Mouse (Mus musculus) heart, embryonic 10.5 days (tissue): ENCODE measurements around the gene Itpkb. TPM values are rescaled to one million over a fixed set of nuclear protein-coding genes. Genes with fewer than 3 reads are reported as not detected.

ENCODE experiments used
- DNase-seq: peaks from one replicate; pipeline ENCODE4 v3.0.0-alpha.2; 2017; ENCODE audit warnings: low spot score
- H3K27ac ChIP-seq: fragments of 300-500 bp; sonication (generic); 2 replicates; pipeline ENCODE4 v1.5.1; 2016; ENCODE audit warnings: mild to moderate bottlenecking
- H3K27me3 ChIP-seq: fragments of 300-500 bp; sonication (generic); 2 replicates; pipeline ENCODE4 v1.6.1; 2016; ENCODE audit warnings: mild to moderate bottlenecking; ENCODE audit not compliant: poor library complexity, insufficient read depth, severe bottlenecking
- H3K36me3 ChIP-seq: fragments of 300-500 bp; sonication (generic); 2 replicates; pipeline ENCODE4 v1.6.1; 2016; ENCODE audit warnings: mild to moderate bottlenecking, moderate library complexity
- H3K4me1 ChIP-seq: fragments of 300-500 bp; sonication (generic); 2 replicates; pipeline ENCODE4 v1.6.1; 2016; ENCODE audit warnings: mild to moderate bottlenecking
- H3K4me3 ChIP-seq: fragments of 300-500 bp; sonication (generic); 2 replicates; pipeline ENCODE4 v1.5.1; 2016; ENCODE audit warnings: mild to moderate bottlenecking, moderate library complexity
- H3K9me3 ChIP-seq: fragments of 300-500 bp; sonication (generic); 2 replicates; pipeline ENCODE4 v1.6.1; 2016; ENCODE audit warnings: mild to moderate bottlenecking, moderate library complexity
- WGBS: fragments of 180-500 bp; shearing (Covaris S2); methylation state at CpG from one replicate; pipeline ENCODE4 v1.1.7; 2016; 5-methylcytosine and 5-hydroxymethylcytosine counted together
- polyA plus RNA-seq: library from polyadenylated mRNA; unstranded; fragments of >200 nt; fragmentation: Nextera tagmentation; extraction: Ambion mirVana; gene quantifications from 2 replicates; pipeline ENCODE4 v1.2.1, GENCODE M21; 2016

The Itpkb gene
- polyA plus RNA-seq, 1 experiment from 2014 or later, result 4.6 TPM

- peaks cover 46% of the 10 kb centered on the region for H3K4me1 ChIP-seq
- peaks cover 10% of the 10 kb centered on the region; the same call in 1 of the 2 replicates for H3K36me3 ChIP-seq
- no peaks in the 10 kb centered on the region for H3K9me3 ChIP-seq
- 81% methylated on average over 6 of the region's 6 CpGs for WGBS
- no peak for DNase-seq
- H3K27ac ChIP-seq, result no peak overlapping the region
- no peak overlapping the region for H3K4me3 ChIP-seq
- peaks cover 63% of the 10 kb centered on the region for H3K27me3 ChIP-seq
Observed at GRCm38 (mm10) chr1:180334541-180334940, 4.3 kb downstream of the Itpkb start.

DNA sequence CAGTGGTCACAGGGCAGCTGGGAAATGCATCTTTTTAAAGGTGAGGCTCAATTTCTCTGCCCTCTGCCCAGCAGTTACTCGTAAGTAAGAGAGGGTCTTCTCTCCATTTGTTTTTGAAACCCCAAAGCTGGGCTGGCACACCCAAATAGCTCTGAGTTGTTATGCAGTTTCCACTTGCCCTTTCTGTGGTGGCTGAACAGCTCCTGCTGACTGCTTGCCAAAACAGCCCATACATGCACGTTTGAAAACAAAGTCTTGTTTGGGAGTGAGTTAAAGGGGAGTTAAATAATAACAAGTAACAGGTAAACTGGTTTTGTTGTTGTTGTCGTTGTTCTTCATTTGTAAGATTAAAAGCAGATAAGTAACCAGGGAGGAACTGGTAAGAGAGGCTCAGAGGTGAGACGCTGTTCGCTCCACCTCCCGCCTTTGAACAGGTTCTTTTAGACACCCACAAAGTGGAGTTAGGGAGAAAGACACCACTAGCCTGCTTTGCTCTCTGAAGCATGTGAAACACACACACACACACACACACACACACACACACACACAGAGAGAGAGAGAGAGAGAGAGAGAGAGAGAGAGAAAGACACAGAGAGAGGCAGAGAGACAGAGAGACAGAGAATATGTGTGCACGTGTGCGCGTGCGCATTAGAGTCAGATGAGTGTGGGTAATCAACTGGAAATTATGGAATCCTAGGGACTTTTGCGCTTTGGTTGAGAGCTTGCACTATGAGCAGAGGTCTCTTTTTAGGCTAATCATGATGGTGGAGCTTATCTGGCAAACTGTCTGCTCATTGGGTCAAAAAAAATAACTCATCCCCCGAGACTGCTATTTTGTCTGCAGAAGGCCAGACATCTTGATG, 5.5 kb downstream of the Itpkb start:
- DNase-seq, result no peak
- Histone ChIP-seq H3K9me3 (no peaks in the 10 kb centered on the region), H3K4me1 (peaks cover 41% of the 10 kb centered on the region), H3K27me3 (peaks cover 67% of the 10 kb centered on the region), H3K4me3 (no peak overlapping the region), H3K27ac (no peak overlapping the region), H3K36me3 (peaks cover 10% of the 10 kb centered on the region; the same call in 1 of the 2 replicates)
- 75% methylated on average over 12 of the region's 12 CpGs for WGBS

- no peak overlapping the region for H3K4me3 ChIP-seq
- 72% methylated on average over 8 of the region's 8 CpGs for WGBS
- peaks cover 46% of the 10 kb centered on the region for H3K27me3 ChIP-seq
- H3K4me1 ChIP-seq, result peaks cover 16% of the 10 kb centered on the region
- H3K27ac ChIP-seq, result no peak overlapping the region
- peaks cover 10% of the 10 kb centered on the region; the same call in 1 of the 2 replicates for H3K36me3 ChIP-seq
- DNase-seq, result no peak
- no peaks in the 10 kb centered on the region for H3K9me3 ChIP-seq
Observed at GRCm38 (mm10) chr1:180338358-180338757, 8.1 kb downstream of the Itpkb start.

GRCm38 (mm10) chr1:180339143-180339542, 8.9 kb downstream of the Itpkb start:
- H3K27ac ChIP-seq, result no peak overlapping the region
- peaks cover 16% of the 10 kb centered on the region for H3K4me1 ChIP-seq
- WGBS, result 84% methylated on average over 5 of the region's 5 CpGs

DNA sequence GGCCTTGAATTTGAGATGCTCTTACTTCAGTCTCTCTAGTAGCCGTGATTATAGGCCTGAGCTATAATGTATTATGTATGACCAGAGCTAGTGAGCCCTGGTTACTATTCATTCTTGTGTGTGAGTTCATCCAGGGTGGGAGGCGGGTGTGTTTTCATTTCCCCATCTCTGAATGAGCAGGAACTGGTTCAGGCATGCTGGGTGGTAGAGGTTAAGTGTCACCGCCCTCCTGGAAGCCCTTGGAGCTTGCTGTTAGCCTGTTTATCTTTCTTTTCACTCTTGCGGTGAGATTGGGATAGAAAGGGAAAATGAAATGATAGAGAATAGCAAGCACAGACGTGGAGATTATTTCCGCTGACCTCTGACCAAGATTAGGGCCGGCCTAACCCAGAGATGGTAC, 12.7 kb downstream of the Itpkb start:
- WGBS, result 79% methylated on average over 7 of the region's 7 CpGs
- no peaks in the 10 kb centered on the region for H3K9me3 ChIP-seq

More at GRCm38 (mm10) chr1:180339143-180339542, 8.9 kb downstream of the Itpkb start:
- no peak for DNase-seq
- Histone ChIP-seq H3K9me3 (no peaks in the 10 kb centered on the region), H3K4me3 (no peak overlapping the region), H3K36me3 (0 out of 2 replicates have a peak, but pooled peaks cover 3% of the 10 kb centered on the region), H3K27me3 (peaks cover 39% of the 10 kb centered on the region)

GRCm38 (mm10) chr1:180343434-180344210, 13.3 kb downstream of the Itpkb start:
- Histone ChIP-seq H3K27me3 (peaks cover 28% of the 10 kb centered on the region), H3K4me1 (peaks cover 32% of the 10 kb centered on the region), H3K4me3 (no peak overlapping the region), H3K9me3 (no peaks in the 10 kb centered on the region), H3K27ac (no peak overlapping the region), H3K36me3 (no peaks in the 10 kb centered on the region)
- WGBS, result 25% methylated on average over 8 of the region's 8 CpGs
- DNase-seq, result no peak

More for the DNA sequence above, 12.7 kb downstream of the Itpkb start:
- Histone ChIP-seq H3K36me3 (no peaks in the 10 kb centered on the region), H3K27me3 (peaks cover 28% of the 10 kb centered on the region), H3K27ac (no peak overlapping the region), H3K4me1 (peaks cover 25% of the 10 kb centered on the region), H3K4me3 (no peak overlapping the region)
- no peak for DNase-seq

DNA sequence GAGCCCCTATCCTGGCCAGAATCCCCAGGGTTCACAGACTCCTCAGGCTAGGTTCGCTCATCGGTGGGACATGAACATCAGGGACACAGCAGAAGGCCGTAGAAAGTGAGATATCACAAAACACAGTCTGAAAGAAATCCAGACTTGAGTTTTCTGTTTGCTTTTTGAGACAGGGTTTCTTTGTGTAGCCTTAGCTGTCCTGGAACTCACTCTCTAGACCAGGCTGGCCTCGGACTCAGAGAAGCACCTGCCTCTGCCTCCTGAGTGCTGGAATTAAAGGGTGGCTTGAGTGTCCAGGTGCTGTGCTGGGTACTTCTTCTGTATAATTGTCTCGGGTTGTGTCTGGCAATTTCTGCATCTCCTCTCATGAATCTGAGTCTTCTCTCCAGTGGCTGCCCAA, 14.8 kb downstream of the Itpkb start:
- no peaks in the 10 kb centered on the region for H3K9me3 ChIP-seq
- WGBS, result 86% methylated on average over 5 of the region's 5 CpGs
- H3K4me3 ChIP-seq, result no peak overlapping the region
- DNase-seq, result no peak
- no peak overlapping the region for H3K27ac ChIP-seq
- no peaks in the 10 kb centered on the region for H3K36me3 ChIP-seq
- peaks cover 39% of the 10 kb centered on the region for H3K4me1 ChIP-seq
- peaks cover 28% of the 10 kb centered on the region for H3K27me3 ChIP-seq

- Histone ChIP-seq H3K4me3 (no peak overlapping the region), H3K36me3 (no peaks in the 10 kb centered on the region), H3K9me3 (no peaks in the 10 kb centered on the region), H3K27ac (no peak overlapping the region; the same call in 1 of the 2 replicates), H3K4me1 (peaks cover 54% of the 10 kb centered on the region), H3K27me3 (peaks cover 19% of the 10 kb centered on the region)
- WGBS, result 80% methylated on average over 4 of the region's 4 CpGs
- DNase-seq, result no peak
Observed at GRCm38 (mm10) chr1:180347059-180347458, 16.8 kb downstream of the Itpkb start.

GRCm38 (mm10) chr1:180347907-180348306, 17.6 kb downstream of the Itpkb start:
- DNase-seq, result no peak
- Histone ChIP-seq H3K4me3 (no peak overlapping the region), H3K27ac (no peak overlapping the region), H3K27me3 (peaks cover 19% of the 10 kb centered on the region), H3K4me1 (peaks cover 62% of the 10 kb centered on the region), H3K36me3 (no peaks in the 10 kb centered on the region), H3K9me3 (no peaks in the 10 kb centered on the region)
- WGBS, result 83% methylated on average over 6 of the region's 6 CpGs

GRCm38 (mm10) chr1:180349090-180349489, 18.8 kb downstream of the Itpkb start:
- no peaks in the 10 kb centered on the region for H3K9me3 ChIP-seq
- H3K27ac ChIP-seq, result no peak overlapping the region
- H3K4me3 ChIP-seq, result no peak overlapping the region
- H3K4me1 ChIP-seq, result peaks cover 65% of the 10 kb centered on the region
- peaks cover 19% of the 10 kb centered on the region for H3K27me3 ChIP-seq
- DNase-seq, result no peak
- H3K36me3 ChIP-seq, result no peaks in the 10 kb centered on the region

DNA sequence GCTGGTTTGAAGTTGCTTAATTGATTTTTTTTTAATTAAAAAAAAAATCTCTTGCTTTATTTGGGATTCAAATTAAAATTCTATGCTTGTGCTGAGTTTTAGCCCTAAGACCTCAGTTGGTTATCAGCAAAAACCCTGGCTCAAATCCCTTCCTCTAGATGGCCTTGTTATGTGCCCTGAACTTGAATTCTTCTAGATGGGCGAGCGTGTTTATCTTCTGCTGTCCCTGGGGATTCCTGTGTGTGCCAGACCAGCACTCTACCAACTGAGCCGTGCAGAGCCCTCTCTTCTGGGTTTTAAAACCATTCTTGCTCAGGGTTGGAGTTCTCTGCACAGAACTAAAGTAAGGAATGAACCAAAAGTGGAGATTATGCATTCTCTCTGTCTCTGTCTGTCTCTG, 22.0 kb downstream of the Itpkb start:
- no peaks in the 10 kb centered on the region for H3K36me3 ChIP-seq
- no peak for DNase-seq
- no peaks in the 10 kb centered on the region for H3K9me3 ChIP-seq
- peaks cover 14% of the 10 kb centered on the region; the same call in 1 of the 2 replicates for H3K27me3 ChIP-seq
- WGBS, result 44% methylated on average over 3 of the region's 3 CpGs
- H3K4me3 ChIP-seq, result no peak overlapping the region
- peaks cover 79% of the 10 kb centered on the region for H3K4me1 ChIP-seq
- no peak overlapping the region for H3K27ac ChIP-seq

DNA sequence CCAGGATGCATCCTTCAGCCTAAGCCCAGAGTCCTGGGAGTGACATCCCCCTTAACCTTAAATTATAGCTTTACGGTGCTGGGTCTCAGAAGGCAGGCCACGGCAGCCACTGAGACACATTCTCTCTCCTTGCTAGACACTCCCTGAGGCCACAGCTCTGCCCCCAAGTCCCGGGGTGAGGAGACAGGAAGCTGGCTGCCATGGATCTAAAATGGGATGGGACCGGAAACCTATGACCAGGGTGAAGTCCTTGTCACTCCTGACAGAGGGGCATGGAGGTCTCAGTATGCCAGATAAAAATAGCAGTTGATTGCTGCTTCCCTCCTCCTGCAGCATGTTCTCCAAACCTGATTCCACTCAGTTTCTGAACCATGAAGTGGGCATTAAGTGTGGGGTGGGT, 23.8 kb downstream of the Itpkb start:
- no peaks in the 10 kb centered on the region for H3K9me3 ChIP-seq
- peaks cover 80% of the 10 kb centered on the region for H3K4me1 ChIP-seq
- WGBS, result 49% methylated on average over 4 of the region's 4 CpGs
- no peaks in the 10 kb centered on the region for H3K36me3 ChIP-seq
- H3K27me3 ChIP-seq, result peaks cover 23% of the 10 kb centered on the region; the same call in 1 of the 2 replicates
- H3K4me3 ChIP-seq, result no peak overlapping the region
- peak overlapping the region; percentile 62; the same call in 1 of the 2 replicates for H3K27ac ChIP-seq
- DNase-seq, result no peak
